Mouse (Mus musculus) left cerebral cortex, adult 11 months (tissue): ENCODE data around the gene D10Wsu102e.
A peak's percentile ranks its signal among the peaks of the same experiment; 100 is the strongest.

Source experiments
- DNase-seq: peaks from one replicate; pipeline ENCODE4 v3.0.0; 2022; ENCODE audit warnings: low spot score

Gene D10Wsu102e

GRCm38 (mm10) chr10:83359956-83360355 is at the start of gene D10Wsu102e:
Gene D10Wsu102e, plus strand, starts transcription at chr10:83360221.
- DNase-seq, result peak; percentile 93

DNA sequence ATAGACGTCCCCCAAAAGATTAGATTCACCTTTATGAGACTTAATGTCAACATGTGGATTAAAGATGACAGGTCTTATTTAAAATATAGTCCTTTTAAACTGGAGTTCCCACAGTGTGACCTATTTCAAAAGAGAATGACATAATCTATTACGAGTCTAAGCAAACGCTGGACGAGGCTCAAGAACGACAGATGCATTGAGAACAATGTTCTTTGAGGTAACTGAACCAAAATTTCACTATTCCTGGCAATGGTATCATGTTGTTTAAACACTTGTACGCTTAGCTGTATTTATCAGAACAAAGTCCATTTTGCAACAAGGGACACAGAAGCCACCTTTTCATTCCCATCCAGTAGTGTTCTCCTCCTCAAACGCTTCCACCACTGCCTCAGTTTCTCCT is 49.7 kb upstream of the D10Wsu102e start:
- no peak for DNase-seq

DNA sequence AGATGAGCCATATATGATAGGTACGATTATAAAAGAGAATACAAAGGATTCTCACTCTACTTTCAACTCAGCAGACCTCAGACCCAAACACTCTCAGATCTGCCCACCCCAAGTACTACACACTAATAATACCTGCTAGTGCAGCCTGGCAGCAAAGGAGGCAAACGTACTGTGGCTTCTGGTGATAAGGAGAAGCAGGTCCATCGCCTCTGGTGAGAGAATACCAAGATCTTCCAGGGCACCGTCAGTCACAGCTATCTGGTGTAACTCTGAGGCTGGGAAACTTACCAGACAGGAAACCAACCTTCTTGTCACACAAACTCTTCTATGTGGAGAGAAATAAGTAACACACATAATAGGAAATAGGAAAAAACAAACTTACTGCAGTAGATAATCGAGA is 47.0 kb upstream of the D10Wsu102e start:
- DNase-seq, result no peak

GRCm38 (mm10) chr10:83320396-83320795 is 39.6 kb upstream of the D10Wsu102e start:
- no peak for DNase-seq

- DNase-seq, result no peak
Measured at GRCm38 (mm10) chr10:83320870-83321269, 39.2 kb upstream of the D10Wsu102e start.

DNA sequence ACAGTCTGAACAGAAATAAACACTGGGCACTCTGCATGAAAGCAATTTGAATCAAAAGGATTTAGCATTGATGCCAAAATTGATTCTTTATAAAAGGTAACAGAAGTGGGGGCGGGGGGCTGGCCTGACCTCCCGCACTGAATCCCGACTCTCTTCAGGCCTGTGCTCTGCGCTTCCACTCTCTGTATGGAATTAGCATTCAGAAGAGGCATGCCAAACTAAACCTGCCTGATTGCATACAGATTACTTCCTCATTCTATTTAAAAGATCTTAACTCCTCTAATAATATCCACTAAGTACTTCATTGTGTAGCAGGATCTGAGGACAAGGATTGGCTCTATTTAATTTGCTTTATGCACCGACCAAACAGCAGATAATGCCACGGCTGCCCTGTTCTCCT is 38.5 kb upstream of the D10Wsu102e start:
- DNase-seq, result no peak

GRCm38 (mm10) chr10:83322551-83323100 is 37.4 kb upstream of the D10Wsu102e start:
- DNase-seq, result no peak

DNA sequence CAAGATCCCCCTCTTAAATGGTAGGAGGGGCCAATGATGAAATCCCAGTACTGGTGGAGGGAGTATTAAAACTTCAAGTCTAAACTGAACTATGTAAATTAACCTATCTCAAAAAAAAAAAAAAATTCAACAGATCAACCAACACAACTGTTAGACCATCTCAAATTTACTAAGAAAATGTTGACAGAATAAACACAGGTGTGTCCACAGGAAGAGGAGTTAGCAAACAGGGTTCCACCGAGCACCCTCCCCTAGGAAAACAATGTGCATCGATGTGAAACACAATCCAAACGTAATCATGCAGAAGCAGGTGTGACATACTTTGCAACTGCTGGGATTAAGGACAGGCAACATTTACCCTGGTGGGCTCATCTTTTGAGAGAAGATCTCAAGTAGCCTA is 35.1 kb upstream of the D10Wsu102e start:
- DNase-seq, result no peak

GRCm38 (mm10) chr10:83325903-83326302 is 34.1 kb upstream of the D10Wsu102e start:
- DNase-seq, result no peak

- no peak for DNase-seq
Measured at GRCm38 (mm10) chr10:83326648-83327285, 33.3 kb upstream of the D10Wsu102e start.

GRCm38 (mm10) chr10:83328791-83329190 is 31.2 kb upstream of the D10Wsu102e start:
- DNase-seq, result no peak

- no peak for DNase-seq
Measured at GRCm38 (mm10) chr10:83330336-83330735, 29.7 kb upstream of the D10Wsu102e start.

- no peak for DNase-seq
Measured at GRCm38 (mm10) chr10:83331811-83332210, 28.2 kb upstream of the D10Wsu102e start.

- no peak for DNase-seq
Measured at GRCm38 (mm10) chr10:83332581-83332980, 27.4 kb upstream of the D10Wsu102e start.

DNA sequence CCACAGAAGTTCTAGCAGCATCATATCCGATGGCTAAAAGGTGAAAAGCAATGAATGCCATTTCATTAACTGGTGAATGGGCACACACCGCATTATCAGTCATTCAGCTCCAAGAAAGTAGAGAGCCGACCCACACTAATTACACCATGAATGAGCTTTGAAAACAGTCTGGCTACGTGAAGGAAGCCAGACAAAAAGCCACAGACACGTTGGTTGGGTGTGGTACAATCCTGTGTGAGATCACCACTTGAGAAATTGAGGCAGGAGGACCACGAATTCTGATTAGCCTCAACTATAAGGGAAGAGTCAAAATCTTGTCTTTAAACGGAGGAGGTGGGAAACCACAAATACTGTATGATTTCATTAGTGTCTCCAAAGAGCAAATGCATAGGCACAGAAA is 23.7 kb upstream of the D10Wsu102e start:
- DNase-seq, result no peak

DNA sequence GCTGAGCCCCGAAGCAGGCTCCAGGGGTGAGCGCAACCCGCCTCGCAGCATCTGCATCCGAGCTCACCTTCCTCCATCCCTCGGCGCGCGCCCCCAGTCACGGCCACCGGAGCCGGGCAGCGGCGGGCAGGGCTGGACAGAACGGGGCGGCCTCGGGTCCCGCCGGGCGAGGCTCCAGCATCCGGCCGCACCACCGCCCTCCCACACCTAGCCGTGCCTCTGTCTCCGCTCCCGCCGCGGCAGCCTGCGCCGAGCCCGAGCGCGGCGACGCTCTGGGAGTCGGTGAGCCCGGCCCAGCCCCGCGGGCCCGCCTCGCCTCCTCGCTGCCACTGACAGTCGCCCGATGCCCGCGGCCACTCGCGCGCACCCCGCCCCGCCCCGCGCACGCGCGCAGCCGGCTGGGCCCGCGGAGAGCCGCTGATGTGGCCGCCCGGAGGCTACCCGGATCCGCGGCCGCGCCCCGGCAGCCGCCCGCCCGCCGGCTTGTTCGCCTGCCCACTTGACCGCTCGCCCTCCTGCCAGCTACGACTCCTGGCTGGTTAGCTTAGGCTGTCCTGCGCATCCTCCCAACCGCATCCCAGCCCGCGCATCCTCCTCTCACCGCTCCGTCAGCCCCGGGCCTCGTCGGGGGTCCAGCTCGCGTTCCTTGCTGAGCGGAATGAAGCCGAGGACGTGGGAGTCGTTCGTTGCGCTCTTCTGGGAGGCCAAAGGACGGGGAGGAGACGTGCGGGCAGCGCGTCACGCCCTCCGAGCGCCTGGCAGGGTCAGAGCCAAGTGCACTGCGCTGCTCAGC is 22.7 kb upstream of the D10Wsu102e start, which contains the start of gene Slc41a2:
Gene Slc41a2, minus strand, starts transcription at position 724 of the 793 bp plus-strand sequence.
- DNase-seq, result peak; percentile 51

GRCm38 (mm10) chr10:83337971-83338598 is 21.9 kb upstream of the D10Wsu102e start:
- DNase-seq, result no peak

GRCm38 (mm10) chr10:83341226-83341625 is 18.8 kb upstream of the D10Wsu102e start:
- no peak for DNase-seq

DNA sequence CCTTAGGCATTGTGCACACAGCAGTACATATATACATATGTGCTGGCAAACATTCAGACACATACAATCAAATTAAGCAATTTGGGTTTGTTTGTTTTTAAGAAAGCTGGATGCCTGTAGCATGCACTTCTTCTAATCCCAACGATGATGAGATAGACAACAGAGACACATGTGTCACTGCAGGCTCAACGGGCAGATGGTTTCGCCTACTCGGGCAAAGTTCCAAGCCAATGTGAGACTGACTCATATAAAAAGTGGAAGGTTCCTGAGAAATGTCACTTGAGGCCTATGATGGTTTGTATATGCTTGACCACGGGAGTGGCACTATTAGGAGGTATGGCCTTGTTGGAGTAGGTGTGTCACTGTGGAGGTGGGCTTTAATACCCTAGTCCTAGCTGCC is 16.9 kb upstream of the D10Wsu102e start:
- DNase-seq, result no peak

DNA sequence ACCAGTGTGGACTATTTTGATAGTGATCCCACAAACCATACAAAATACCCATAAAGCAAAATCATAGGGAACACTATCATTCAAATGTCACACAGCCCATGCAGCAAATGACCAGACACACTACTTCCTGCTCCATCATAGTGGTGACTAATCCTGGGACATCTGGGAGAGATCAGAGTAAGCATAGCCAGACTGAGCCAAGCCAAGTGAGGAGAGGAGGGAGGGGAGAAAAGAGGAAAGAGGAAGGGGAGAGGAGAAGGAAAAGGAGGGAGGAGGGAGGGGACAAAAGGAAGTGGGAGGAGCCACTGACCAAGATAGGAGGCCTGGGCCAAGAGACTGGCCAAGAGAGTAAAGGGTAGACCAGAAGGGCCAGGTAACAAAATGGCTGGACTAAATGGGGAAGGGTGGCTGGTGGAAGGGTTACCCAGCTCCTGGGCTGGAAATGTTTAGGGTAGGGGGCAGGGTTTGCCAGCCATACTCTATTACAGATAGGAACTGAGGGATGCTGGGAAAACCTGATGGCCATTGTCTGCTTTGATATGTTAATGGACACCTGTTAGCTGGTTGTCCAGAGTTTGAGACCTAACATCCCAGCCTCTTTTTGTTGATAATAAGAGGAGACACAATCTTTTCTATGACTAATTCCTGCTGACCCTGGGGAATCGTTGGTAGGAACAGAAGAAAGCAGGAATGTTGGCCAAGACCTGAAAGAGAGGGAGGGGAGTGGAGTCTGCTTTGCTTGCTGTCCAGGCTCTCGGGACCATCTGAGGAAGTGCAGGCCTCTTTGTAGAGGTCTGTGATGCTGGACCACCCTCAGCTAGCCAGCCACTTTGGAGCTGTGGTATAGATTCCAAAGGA is 16.0 kb upstream of the D10Wsu102e start:
- DNase-seq, result no peak

DNA sequence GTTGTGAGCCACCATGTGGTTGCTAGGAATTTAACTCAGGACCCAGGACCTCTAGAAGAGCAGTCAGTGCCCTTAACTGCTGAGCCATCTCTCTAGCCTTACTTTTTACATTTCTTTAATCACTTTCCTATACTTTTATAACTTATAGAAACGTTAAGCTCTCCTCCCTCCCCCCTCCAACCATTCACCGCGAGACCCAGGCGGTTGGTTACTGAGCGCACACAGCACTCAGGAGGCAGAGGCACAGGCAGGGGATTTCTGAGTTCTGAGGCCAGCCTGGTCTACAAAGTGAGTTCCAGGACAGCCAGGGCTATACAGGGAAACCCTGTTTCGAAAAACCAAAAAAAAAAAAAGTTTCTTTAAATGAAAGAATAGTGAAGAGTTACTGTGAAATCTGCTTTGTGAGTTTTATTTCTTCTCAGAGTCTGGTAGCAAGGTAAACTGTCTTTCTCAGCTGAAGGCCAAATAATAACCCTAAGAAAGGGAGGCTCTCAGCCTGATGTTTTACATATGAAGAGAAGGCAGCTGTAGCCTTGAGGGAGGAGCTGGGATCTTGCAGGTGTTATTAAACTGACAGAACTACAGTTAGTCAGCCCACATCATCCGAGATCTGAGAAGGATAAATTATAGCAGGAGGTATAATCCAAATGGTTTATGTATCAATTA is 14.2 kb upstream of the D10Wsu102e start:
- DNase-seq, result no peak
